Mouse (Mus musculus) liver, adult 2 months (tissue): Measurements from ENCODE around the gene Clba1.

Source experiments
- CTCF ChIP-seq: fragments of 200-500 bp; IDR thresholded peaks from 2 replicates; pipeline ENCODE4 v1.5.1; 2011; ENCODE audit warnings: low read depth, low read length, control low read depth
- POLR2A ChIP-seq: fragments of 200-500 bp; IDR thresholded peaks from 2 replicates; pipeline ENCODE4 v1.6.1; 2011; ENCODE audit warnings: low read length, control low read depth; ENCODE audit not compliant: insufficient read depth; ENCODE audit errors: extremely low read depth

- no peak for TF ChIP-seq POLR2A
- no peak for TF ChIP-seq CTCF
These were observed 44.6 kb upstream of the Clba1 start for GRCm38 (mm10) chr12:112764141-112764540.
